Mouse (Mus musculus) WW6 (cell line): ENCODE results near the gene Rubcnl.

Source experiments
- DNase-seq: peaks from one replicate; pipeline ENCODE4 v3.0.0-alpha.2; 2013; ENCODE audit warnings: low read depth, low spot score

Rubcnl gene

DNA sequence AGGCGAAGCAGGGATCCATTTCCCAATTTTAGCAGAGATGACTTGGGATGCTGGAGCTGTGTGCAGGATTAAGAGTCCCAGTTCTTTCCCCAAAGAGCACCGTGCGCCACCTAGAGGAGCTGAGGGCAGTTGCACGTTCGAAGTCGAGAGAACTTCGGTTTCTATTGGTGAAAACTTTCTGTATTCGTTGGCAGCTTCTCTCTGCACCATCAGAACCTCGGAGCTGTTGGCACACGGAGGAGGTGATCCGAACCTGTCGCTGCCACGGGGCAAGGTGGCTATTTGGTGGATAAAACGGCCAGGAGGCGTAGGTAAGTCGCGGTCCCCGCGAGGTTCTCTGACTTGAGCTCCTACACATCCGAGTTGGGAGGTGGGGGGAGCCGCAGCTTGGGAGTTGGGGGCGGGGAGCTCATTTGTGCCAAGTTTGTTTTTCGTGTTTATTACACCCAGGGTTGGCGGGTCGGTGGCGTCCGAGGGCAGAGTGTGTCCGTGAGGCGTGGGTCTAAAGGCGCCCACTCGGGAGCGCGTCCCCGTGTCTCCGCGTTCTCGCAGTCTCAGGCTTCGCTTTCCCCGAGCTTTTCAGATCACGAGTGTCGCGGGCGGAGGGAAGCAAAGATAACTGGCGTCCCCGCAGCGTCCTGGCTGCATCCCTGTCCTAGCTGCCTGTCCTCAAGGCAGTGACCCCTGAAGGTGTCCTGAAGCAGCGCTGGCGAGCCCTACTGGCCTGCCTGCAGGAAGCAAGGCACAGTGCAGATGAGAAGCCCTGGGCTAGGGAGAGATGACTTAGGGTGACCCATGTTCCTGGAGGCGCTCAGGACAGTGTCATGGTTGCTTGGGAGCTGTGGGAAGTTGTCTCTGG lies at the start of gene Rubcnl:
Gene Rubcnl, plus strand, starts transcription at position 172 of the 859 bp plus-strand sequence.
- peak; percentile 36 for DNase-seq

DNA sequence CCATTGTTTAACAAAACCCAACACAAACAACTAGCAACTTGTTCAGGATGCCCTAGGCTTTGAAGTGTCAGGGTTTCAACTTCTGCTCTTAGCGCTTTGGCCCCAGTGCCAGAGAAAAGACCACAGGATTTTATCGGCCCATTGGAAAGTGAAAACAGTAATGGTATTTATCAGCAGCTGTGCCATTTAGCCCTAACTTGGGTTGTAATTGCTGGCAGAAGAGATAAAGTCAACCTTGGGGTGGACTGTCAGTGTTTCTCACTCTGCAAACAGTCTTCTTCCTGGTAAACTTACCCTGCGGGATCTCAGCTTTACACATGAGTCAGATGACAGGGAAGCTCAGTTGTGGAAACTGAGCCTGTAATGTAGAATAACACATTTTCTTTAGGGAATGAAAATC lies 43.6 kb upstream of the Rubcnl start:
- DNase-seq: no peak

DNA sequence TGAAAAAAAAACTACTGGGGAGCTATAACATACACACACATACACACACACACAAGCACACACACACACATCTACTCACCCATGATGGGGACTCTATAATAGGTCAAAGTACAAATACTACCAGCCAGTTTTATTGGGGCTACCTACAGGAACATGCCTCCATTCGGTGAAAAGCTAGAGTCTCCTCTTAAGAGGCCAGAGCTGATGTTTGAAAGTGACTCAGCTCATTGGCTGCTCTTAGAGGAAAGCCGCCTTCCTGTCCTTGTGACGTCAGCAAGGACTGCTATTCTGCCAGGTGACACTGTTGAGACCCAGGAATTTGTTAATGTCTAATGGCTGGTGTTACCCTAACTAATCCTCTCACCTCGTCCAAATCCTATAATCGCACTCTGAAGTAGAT lies 43.1 kb upstream of the Rubcnl start:
- DNase-seq: no peak

DNA sequence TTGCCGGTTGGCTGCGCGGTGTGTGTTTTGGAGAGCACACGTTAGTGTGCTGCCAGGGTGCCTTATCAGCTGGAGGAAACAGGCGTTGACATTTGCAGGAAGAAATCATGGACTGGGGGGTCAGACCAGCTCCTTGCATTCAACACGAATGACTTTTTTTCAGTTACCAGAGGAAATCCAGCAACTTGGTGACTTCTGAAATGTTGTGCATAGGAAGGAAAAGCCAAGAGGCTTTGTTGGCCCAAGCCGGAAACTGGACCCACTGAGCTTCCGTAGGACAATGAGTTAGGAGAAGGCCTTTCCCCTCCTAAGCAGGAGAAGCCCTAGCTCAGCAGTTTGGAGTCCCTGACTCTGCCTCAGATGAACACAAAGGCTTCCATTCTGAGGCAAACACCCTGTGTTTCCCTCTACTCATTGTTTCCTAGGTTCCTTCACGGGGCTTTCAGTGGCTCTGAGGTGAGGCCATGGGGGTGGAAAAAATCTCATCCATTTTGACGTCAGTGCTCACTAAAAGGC lies 41.6 kb upstream of the Rubcnl start:
- DNase-seq: no peak

DNA sequence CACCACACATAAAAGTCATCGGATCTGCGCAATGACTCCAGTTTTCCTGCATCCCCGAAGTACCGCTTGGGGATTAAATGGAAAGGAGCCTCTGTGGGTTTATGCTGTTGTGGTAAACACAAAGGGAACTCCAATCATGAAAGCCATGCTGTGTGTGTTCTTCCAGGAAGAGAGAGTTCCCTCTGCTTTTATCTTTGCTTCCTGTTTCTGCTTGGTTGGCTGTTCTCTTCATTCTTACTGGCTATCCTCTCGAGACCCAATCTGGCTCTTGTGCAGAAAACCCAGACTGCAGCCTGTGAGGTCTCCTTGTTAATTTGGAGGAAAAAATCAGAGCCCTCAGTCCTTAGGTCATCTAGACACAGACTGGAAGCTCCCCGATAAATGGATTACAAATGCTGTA lies 38.9 kb upstream of the Rubcnl start:
- no peak for DNase-seq

DNA sequence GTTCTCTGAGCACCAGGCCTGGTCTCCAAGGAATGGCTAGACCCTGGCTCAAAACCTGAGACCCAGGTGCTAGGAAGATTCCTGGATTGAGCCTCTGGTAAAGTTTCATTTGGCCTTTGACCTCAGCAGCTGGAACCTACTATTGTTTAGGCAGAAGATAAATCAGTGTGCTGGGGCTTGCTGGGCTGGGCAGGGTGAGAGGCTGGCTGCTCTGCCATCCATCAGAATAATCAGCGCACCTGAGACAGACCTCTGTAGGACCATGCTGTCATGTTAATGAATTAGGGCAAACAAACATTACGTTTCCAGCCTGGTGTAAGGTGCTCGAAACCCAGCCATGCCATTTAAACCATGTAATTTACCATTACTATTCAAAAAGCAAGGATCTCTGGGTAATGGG lies 34.8 kb upstream of the Rubcnl start:
- no peak for DNase-seq

DNA sequence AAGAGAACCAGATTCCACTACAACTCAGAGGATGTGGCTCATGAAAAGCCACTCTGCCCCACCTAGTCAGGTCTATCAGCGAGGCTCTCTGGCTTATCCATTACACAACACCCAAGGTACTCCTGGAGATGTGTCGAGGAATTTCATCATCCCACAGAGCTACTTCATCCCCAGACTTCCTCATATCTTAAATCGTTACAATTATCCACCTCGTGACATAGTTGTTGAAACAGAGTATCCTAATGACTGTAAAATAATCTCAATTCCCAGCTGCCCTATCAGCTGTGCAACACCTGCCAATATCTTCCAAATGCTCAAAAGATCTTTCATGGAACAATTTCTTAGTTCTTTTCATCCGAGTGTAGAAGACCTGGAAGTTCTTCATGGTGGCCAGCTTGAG lies 32.7 kb upstream of the Rubcnl start:
- no peak for DNase-seq

DNA sequence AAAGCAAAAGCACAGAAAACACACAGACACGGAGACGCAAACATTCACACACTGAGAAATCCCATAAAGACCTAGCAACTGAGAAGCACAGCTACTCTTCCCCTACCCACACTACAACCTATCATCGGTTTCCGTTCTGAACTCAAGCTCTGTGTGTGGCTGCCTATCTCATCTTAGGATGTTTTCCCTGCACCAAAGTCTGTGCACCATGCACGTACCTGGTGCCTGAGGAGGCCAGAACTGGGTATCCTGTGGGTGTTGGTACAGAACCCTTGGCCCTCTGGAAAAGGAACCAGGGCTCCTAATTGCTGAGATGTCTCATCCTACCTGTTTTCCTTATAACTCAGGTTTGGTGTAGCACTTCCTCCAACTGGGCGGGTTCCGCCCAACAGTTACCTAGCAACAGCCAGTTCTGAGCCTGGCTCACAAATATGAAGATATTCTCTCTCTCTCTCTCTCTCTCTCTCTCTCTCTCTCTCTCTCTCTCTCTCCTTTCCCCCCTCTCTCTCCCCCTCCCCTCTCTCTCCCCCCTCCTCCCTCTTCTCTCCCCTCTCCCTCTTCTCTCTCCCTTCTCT lies 30.9 kb upstream of the Rubcnl start:
- DNase-seq: no peak

DNA sequence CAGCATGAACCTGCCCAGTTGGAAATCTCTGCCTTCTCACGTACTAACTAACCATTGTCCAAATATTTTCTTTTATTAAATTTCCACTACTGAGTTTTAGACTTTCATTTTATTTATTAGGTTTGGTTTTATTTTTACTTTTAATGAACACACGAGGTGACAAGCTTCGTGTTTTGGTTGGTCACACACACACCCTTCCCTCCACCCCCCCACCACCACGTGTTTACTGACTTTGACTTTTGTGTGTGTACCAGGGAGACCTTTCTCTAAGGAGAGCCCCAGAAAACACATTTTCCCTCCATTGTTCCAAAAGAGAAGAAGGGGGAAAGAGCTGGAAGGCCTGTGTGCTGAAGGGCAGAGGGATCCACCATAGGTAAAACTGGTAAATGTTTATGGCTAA lies 30.2 kb upstream of the Rubcnl start:
- DNase-seq: no peak

DNA sequence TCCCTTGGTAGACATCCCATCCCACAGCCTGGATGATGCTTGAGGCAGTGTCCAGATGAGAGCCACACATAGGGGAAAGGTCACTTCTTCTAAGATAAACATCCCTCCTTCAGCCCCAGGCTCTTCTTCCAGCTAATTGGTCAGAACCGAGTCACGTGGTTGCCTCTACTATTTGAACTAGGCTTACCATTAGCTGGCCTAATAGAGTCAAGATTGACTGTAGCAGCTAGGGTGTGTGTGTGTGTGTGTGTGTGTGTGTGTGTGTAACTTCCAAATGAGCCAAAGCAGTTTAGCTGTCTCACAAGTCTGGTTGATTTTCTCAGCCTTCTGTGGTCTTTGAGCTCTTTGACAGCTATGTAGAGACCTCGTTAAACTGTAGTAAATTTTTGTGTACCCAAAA lies 29.3 kb upstream of the Rubcnl start:
- no peak for DNase-seq

DNA sequence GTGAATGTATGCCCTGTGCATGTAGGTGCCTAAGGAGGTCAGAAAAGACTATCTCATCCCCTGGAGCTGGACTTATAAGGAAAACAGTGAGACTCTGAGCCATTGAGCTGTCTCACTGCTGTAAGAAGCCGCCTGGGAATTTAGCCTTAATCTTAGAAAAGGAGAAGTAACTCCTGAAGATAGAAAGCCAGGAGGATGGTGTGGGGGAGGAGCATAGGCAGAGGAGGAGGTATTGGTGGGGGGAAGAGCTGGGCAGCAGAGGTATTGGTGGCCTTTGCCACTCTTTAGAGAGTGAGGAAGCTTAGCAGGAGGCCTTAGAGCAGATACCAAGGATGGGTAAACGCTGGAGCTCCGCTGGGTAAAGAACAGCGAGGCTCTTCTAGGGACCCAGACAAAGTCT lies 26.5 kb upstream of the Rubcnl start:
- DNase-seq: no peak

DNA sequence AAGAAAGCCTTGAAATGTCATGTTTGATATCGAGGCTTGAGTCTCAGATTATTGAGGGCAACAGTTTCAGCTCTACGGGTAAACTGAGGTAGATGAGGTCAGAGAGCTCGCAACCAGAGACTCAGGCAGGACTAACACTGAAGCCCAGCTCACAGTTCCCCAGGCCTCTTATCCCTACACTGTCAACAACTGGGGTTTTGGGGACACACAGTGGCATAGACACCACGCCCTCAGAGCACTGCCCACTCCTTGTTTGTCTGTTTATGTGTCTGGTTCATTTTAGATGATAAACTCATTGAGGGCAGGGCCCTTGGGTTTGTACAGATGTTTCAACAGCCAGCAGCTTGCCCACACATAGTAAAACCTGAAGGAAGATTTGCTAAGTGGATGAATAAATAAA lies 25.9 kb upstream of the Rubcnl start:
- DNase-seq: no peak

DNA sequence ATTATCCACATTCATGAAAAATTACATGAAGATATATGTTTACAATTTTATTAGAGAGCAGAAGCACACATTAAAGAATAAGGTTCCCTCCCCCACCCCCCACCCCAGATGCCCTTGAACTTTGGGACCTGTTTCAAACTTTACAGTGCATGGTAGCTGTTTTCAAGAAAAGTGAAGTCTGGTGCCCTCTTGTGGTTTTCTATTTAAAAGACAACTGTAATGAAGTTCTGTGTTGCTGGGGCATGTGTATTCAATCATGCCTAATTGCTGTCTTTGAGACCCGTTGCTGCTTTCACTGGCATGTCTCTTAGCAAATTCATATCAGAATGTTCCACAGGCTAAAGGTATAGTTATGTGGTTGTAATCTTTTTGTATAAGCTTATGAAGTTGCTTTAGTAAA lies 25.3 kb upstream of the Rubcnl start:
- DNase-seq: no peak

DNA sequence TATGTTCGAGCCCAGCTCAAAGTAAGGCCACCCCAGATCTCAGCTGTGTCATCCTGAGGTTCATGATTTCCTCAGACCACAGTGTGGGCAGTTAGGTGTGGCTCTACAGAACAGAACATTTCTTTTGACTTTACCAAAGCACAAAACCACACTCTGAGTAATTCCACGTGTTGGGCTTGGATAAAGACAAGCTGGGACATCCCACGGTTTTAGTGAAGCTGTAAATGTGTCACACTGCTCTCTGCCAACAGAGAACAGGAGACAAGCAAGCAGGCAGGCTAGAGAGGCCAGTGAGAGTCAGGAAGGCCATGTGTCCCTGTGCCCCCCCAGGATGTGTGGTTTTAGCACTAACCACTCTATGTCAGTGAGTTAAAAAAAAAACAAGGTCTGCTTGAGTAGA lies 19.3 kb upstream of the Rubcnl start:
- no peak for DNase-seq

DNA sequence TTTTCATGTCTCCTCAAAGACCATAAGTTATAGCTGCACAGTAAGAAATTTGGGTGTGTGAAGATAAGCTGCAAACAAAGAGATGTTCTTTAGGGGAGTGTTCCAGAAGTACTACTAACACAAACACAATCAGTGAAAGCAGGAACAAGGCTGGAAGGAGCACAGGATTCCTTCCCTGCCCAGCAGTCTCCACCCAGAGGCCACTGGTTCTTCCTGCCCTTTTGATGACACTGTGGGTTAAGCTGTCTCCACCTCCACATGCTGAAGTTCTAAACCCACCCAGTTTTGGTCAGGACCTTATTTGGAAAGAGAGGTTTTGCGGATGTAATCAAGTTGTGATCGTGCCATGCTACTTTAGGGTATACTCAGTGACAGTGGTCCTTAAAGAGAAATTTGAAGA lies 18.8 kb upstream of the Rubcnl start:
- no peak for DNase-seq

DNA sequence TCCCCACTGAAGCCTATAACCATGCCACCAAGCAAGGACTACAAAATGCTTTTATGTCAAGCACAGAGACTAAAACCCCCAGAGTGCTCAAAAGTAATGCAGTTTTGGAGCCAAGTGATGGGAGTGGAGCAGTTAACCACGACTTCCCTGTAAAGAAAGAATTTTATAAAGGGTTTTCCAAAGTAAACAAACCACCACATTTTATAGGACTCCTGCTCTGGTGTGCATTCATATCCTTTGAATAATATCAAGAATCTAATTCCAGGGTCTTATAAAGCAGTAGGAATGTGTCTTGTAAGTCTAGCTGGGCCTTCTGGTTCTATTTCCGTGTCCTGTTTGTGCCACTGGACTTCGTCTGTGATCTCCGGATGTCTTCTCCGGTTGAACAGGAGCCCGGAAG lies 14.5 kb upstream of the Rubcnl start:
- DNase-seq: no peak

DNA sequence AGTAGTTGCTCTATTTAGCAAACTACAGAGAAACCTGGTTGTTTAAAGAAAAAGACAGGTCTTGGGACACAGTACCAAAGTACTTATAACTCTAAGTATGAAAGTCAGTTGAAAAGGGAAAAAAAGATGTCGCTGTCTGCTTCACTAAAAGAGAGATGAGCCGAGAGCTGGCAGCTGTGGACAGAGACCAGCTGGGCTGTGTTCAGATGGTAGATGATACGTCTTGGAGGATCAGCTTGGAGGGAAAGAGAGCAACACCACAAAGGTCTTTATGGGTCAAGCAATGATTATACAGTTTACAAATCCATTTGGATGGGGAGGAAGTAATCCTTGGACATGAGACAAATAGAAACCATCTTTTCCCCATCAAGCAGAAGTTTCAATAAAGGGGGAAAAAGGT lies 12.5 kb upstream of the Rubcnl start:
- no peak for DNase-seq

DNA sequence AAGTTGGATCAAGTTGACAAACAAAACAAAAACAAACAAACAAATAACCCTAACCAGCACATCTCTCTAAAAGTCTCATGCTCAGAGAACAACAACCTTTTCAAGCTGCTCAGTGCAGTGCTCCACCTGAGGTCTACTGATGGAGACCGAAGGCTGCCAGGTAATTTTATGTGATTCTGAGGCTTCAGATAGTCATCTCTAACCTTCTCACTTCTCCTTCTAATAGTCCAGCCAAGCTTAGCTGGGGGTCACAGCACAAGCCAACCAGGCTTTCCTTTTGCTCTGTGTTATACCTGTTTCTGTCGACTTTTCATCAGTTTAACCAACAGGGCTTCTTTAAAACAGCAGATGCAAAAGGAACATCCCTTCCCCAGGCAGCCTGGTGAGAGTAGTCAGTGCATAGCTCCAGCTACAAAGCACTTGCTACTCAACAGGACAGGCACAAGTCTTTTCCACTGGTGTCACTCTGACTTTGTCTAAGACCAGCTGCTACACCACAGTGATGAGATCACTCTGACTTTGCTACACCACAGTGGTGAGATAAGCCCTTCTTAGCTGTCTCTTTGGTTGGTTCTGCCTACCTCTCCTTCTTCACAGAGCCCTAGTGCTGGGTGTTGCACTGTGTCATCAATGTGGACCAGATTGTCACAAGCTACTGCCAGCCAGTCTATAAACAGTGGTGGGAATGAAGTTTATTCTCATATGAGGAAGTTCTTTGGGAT lies 10.2 kb upstream of the Rubcnl start:
- no peak for DNase-seq

DNA sequence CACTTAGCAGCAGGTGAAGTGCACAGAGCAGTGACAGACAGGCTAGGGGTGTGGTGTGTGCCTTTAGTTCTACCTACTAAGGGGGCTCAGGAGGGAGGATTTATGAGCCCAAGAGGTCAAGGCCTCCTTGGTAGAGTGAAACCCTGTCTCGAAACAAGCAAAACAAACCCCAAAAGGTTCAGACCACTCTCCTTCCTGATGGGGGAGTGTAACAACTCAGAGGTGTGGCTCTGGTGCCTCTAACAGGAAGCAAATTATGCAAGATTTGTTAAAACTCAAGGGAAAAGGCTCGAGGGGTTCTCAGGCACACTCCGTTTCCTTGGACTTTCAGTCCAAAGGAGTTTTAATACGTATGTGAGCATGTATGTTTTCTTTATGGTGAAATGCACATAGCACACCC lies 5.5 kb upstream of the Rubcnl start:
- no peak for DNase-seq

DNA sequence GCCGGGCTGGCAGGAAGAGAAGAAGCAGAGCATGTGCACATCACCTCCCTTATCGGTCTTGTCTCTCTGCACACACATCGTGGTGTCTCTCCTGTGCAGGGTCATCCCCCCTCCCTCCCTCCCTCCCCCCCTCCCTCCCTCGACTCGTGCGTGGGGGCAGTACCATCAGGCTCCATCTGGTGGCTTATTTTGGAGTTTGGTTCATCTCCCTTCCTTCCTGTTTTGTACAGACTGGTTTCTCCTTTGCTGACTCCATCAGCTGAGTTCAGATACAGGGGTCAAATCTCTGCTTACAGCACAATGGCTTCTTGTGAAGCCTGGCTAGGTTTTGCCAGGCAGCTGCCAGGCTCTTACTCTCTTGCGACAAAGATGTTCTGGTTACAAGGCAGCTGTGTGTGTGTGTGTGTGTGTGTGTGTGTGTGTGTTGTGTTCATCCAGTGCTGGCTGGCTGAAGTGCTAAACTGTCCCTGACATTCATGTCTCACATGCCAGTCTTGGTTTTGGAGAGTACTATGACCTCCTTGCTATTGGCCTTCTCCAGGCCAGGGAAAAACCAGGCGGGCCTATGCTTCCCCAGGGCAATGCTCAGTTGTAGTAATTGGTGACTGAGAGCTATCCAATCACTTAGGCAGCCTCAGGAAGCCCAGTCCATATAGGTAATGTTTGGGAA lies 4.7 kb upstream of the Rubcnl start:
- no peak for DNase-seq

DNA sequence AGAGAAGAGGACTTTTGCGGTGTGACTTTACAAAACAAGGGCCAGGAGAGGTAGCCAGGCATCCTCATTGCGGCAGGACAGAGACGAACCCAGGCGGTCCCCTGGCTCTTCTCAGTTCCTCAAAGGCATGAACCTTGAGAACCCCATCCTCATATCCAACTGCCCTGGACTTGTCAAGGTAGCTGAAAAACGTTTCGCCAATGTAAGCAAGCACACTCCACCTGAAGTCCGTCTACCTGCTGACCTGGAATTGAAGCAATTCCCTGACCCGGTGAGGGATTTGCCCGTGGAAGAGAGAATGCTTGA lies 841 bp downstream of the Rubcnl start:
- no peak for DNase-seq

DNA sequence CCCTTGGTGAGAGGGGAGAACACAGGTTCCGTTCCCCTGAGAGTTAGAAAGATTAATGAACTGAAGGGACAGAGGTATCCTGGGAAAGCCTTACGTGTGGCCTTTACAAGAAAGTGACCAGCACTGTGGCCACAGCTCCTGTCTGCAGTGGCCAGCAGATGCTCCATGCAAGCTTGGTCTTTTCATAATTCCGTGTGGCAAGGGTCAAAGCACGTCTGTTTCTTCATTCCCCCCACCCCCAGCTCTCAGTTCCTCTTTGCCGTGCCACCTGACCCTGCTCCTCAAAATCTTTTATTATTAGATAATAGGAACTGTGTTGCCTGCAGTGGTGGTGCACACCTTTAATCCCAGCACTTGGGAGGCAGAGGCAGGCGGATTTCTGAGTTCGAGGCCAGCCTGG lies 1.4 kb downstream of the Rubcnl start:
- no peak for DNase-seq
